ENCODE assay signal across 12 mouse cellular contexts in the genomic region with DNA sequence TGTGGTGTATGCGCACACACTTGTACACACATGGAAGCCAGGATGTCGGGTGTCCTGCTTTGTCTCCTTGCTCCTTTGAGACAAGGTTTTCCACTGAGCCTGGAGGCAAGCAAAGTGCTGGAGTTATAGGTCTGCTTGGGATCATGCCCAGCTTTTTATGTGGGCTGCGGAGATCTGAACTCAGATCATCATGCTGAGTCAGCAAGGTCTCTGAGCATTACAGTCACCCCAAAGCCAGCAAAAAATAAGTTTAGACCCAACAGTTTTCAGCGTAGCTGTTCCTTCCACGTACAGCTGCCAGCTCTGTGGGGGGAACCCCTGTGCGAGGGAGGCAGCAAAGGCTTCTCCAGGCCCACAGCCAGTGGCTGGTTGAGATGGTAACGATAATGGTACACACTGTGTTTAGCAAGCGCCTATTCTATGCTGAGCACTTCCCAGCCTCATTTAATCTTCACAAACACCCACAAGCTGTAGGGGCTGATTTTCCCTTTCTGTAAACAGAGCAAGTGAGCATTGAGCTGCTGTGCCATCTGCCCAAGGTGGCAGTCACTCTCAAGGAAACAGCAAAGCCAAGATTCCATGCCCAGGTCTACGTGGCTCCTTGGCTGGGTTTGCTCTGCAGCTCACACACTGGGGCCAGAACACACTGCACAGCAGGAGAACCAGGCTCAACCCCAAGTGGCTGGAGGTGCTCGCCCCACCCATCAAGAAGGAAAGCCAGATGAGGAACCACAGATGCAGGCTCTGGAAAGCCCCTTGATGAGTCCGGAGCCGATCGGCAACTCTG. TPM values are rescaled to one million over a fixed set of nuclear protein-coding genes. Genes with fewer than 3 reads are reported as not detected.
DNase-seq lines count a peak whose midpoint lies in the region; ATAC-seq and TF ChIP-seq lines count a peak whose summit lies in the region.
"Had no signal": no experiment of that assay in that cellular context is flagged by ENCODE, and none has a peak within 500 bp of the region (broad histone marks: within the 10 kb centered on the region; RNA-seq: fewer than 3 reads in every experiment).

No protein-coding gene starts in this region.

- WGBS in hindbrain, embryonic 13.5 days = 72% methylated on average over 13 of the region's 13 CpGs

- H3K9ac ChIP-seq in hindbrain, embryonic 13.5 days = peak overlapping the region; percentile 56
- H3K9ac ChIP-seq: stomach, embryonic 15.5 days had no signal

- H3K9me3 ChIP-seq in hindbrain, embryonic 13.5 days = 0 out of 2 replicates have a peak, but pooled peaks cover 6% of the 10 kb centered on the region
- H3K9me3 ChIP-seq: stomach, embryonic 15.5 days had no signal

- H3K27ac ChIP-seq in gastrocnemius, adult 2 months = peak overlapping the region; percentile 41
- H3K27ac ChIP-seq in hindbrain, embryonic 13.5 days = peak overlapping the region; percentile 91
- H3K27ac ChIP-seq: stomach, embryonic 15.5 days had no signal

- no peak overlapping the region for H3K4me3 ChIP-seq in gastrocnemius, adult 2 months
- H3K4me3 ChIP-seq in hindbrain, embryonic 13.5 days = no peak overlapping the region
- H3K4me3 ChIP-seq: megakaryocyte, embryonic 14.5 days; stomach, embryonic 15.5 days had no signal

- no peak for DNase-seq in gastrocnemius, adult 2 months
- DNase-seq in gastrocnemius, adult 18-20 months (ENCODE audit: low spot score) = no peak
- DNase-seq in cerebellum, adult 18-20 months = peak; percentile 67 to 71
- DNase-seq in gastrocnemius, postnatal 14 days = no peak
- no peak for DNase-seq in gastrocnemius, adult 8-10 months (ENCODE audit: low spot score in 2 of 2)
- no peak for DNase-seq in heart, postnatal 4 days

- H3K27me3 ChIP-seq in hindbrain, embryonic 13.5 days = no peaks in the 10 kb centered on the region
- H3K27me3 ChIP-seq: stomach, embryonic 15.5 days had no signal

- peaks cover 59% of the 10 kb centered on the region for H3K36me3 ChIP-seq in hindbrain, embryonic 13.5 days

- no peak for ATAC-seq in hindbrain, embryonic 13.5 days (ENCODE audit: low FRiP score)
- ATAC-seq in megakaryocyte-erythroid progenitor cell, adult 5-6 weeks (replicated peaks; ENCODE audit: low FRiP score, low TSS enrichment, poor library complexity, severe bottlenecking) = peak; percentile 60
- ATAC-seq: CD4-positive, CD25-positive, alpha-beta regulatory T cell, adult 4 months had no signal

- intact Hi-C loops in gastrocnemius, adult 2 months (cut with DNase I) = no loop called here
- intact Hi-C loops in gastrocnemius, postnatal 14 days (cut with DNase I; ENCODE audit: low total_unique reads) = no loop called here

- H3K4me1 ChIP-seq in hindbrain, embryonic 13.5 days (replicated peaks) = peaks cover 53% of the 10 kb centered on the region
- H3K4me1 ChIP-seq: stomach, embryonic 15.5 days had no signal

- TF ChIP-seq CTCF in gastrocnemius, adult 2 months (IDR thresholded peaks at IDR 0.05) = no peak

- peak overlapping the region; percentile 20; the same call in 1 of the 2 replicates for H3K4me2 ChIP-seq in hindbrain, embryonic 13.5 days
- H3K4me2 ChIP-seq: stomach, embryonic 15.5 days had no signal

RNA-seq across cellular contexts. Expression of a gene that starts 30.5 kb away (rescaled TPM):
- 1 to 10 TPM; 2.8 to 4.5 TPM for total RNA-seq in gastrocnemius, adult 2 months (2021)
- total RNA-seq in gastrocnemius, adult 18-20 months (2021) = 1 to 10 TPM; 2.7 to 3.9 TPM
- 6.2 and 6.4 TPM in 2 replicates for polyA plus RNA-seq in hindbrain, embryonic 13.5 days (2015; fragmentation: Nextera tagmentation; extraction: Ambion mirVana)
- 11.0 and 11.7 TPM in 2 replicates for total RNA-seq in megakaryocyte-erythroid progenitor cell, adult 5-6 weeks (2014; fragmentation: Nextera tagmentation)
- 5.6 and 8.6 TPM in 2 replicates for total RNA-seq in megakaryocyte-erythroid progenitor cell, adult 5-6 weeks (2017)
- total RNA-seq in gastrocnemius, postnatal 14 days (2021) = 10 to 100 TPM; 11.1 to 12.2 TPM
- total RNA-seq in gastrocnemius, adult 8-10 months (2022) = 1 to 10 TPM; 1.7 to 3.5 (median 2.3) TPM
- total RNA-seq in heart, postnatal 4 days (2021) = 10 to 100 TPM; 36.9 to 39.8 TPM

RNA-seq across cellular contexts. Expression of a gene that starts 38.3 kb away (rescaled TPM):
- total RNA-seq in gastrocnemius, adult 2 months (2021) = not detected
- not detected for total RNA-seq in gastrocnemius, adult 18-20 months (2021)
- polyA plus RNA-seq in hindbrain, embryonic 13.5 days (2015; fragmentation: Nextera tagmentation; extraction: Ambion mirVana) = not detected in 2 replicates
- not detected in 2 replicates for total RNA-seq in megakaryocyte-erythroid progenitor cell, adult 5-6 weeks (2014; fragmentation: Nextera tagmentation)
- not detected in 2 replicates for total RNA-seq in megakaryocyte-erythroid progenitor cell, adult 5-6 weeks (2017)
- total RNA-seq in gastrocnemius, postnatal 14 days (2021) = not detected
- not detected for total RNA-seq in gastrocnemius, adult 8-10 months (2022)
- total RNA-seq in heart, postnatal 4 days (2021) = not detected
- total RNA-seq: gastrocnemius, postnatal 4 days had no signal
- polyA plus RNA-seq: CD4-positive, CD25-positive, alpha-beta regulatory T cell, adult 4 months; stomach, embryonic 15.5 days had no signal

RNA-seq across cellular contexts. Expression of a gene that starts 41.6 kb away (rescaled TPM):
- 1 to 10 TPM; 1.2 to 1.6 TPM for total RNA-seq in gastrocnemius, adult 2 months (2021)
- 1 to 10 TPM; 1.3 to 1.9 TPM for total RNA-seq in gastrocnemius, adult 18-20 months (2021)
- 12.3 and 13.2 TPM in 2 replicates for polyA plus RNA-seq in hindbrain, embryonic 13.5 days (2015; fragmentation: Nextera tagmentation; extraction: Ambion mirVana)
- total RNA-seq in megakaryocyte-erythroid progenitor cell, adult 5-6 weeks (2014; fragmentation: Nextera tagmentation) = 31.8 and 35.1 TPM in 2 replicates
- total RNA-seq in megakaryocyte-erythroid progenitor cell, adult 5-6 weeks (2017) = 34.1 and 93.4 TPM in 2 replicates
- 1 to 10 TPM; 2.7 to 3.5 TPM for total RNA-seq in gastrocnemius, postnatal 14 days (2021)
- 1 to 10 TPM; 2.2 to 2.5 (median 2.3) TPM for total RNA-seq in gastrocnemius, adult 8-10 months (2022)
- 10 to 100 TPM; 21.5 to 24.3 TPM for total RNA-seq in heart, postnatal 4 days (2021)

RNA-seq across cellular contexts. Expression of a gene that starts 56.7 kb away (rescaled TPM):
- 10 to 100 TPM; 31.9 to 33.4 TPM for total RNA-seq in gastrocnemius, adult 2 months (2021)
- 10 to 100 TPM; 34.0 to 34.1 TPM for total RNA-seq in gastrocnemius, adult 18-20 months (2021)
- 90.3 and 95.0 TPM in 2 replicates for polyA plus RNA-seq in hindbrain, embryonic 13.5 days (2015; fragmentation: Nextera tagmentation; extraction: Ambion mirVana)
- total RNA-seq in megakaryocyte-erythroid progenitor cell, adult 5-6 weeks (2014; fragmentation: Nextera tagmentation) = 29.3 and 32.0 TPM in 2 replicates
- total RNA-seq in megakaryocyte-erythroid progenitor cell, adult 5-6 weeks (2017) = 26.6 and 35.7 TPM in 2 replicates
- 10 to 100 TPM; 23.3 to 25.2 TPM for total RNA-seq in gastrocnemius, postnatal 14 days (2021)
- 10 to 100 TPM; 29.0 to 35.6 (median 31.3) TPM for total RNA-seq in gastrocnemius, adult 8-10 months (2022)
- total RNA-seq in heart, postnatal 4 days (2021) = 10 to 100 TPM; 23.0 to 27.2 TPM

Comparison
In these comparisons a context has a peak if more than half of its experiments do, and no peak if none do; other contexts are left out.
1. DNase-seq: peak in cerebellum, adult 18-20 months (2 of 2); none in gastrocnemius, adult 2 months (single experiment), gastrocnemius, adult 18-20 months (single experiment), gastrocnemius, postnatal 14 days (single experiment), gastrocnemius, adult 8-10 months (0 of 2) and heart, postnatal 4 days (single experiment).
2. RNA of a gene that starts 41.6 kb away (total RNA-seq): 31.8 to 93.4 TPM in megakaryocyte-erythroid progenitor cell, adult 5-6 weeks and 21.5 to 24.3 TPM in heart, postnatal 4 days; 2.7 to 3.5 TPM in gastrocnemius, postnatal 14 days, 2.2 to 2.5 TPM in gastrocnemius, adult 8-10 months, 1.3 to 1.9 TPM in gastrocnemius, adult 18-20 months and 1.2 to 1.6 TPM in gastrocnemius, adult 2 months; every median in the first group is over 4 times any median in the second.